Mouse (Mus musculus): Measurements from ENCODE around the gene Tlk1.

Tlk1 gene

GRCm38 (mm10) chr2:70825371-70826051, at the start of gene Tlk1:
Gene Tlk1 (minus strand): TSS chr2:70825728.
- peak; percentile 79 to 92 for DNase-seq

- no peak for DNase-seq
These were observed 49.6 kb upstream of the Tlk1 start for GRCm38 (mm10) chr2:70875129-70875528.

GRCm38 (mm10) chr2:70873168-70873567, 47.6 kb upstream of the Tlk1 start:
- no peak for DNase-seq

DNA sequence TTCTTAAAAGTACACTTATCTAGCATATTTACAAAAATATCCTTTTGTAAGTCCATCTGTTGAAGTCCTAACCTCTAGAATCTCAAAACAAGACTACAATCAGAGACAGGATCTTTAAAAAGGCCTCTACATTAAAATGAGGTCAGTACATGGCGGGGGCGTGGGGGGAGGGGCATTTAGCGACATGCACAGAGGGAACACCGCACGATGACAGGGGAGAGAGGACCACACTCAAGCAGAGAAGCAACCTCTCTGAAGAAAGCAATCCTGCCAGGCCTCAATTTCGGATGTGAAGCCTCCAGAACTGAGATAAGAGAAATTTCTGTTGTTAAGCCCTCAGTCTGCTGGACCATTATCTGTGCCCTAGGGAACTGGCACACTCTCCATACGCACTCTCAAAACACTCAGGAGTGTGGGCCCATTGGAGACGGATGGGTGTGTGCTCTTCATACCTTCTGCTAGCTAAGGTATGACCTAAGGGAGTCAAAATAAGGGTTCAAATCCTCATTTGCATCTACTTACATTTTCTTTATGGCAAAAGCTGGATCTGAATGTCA, 46.0 kb upstream of the Tlk1 start:
- DNase-seq: no peak

DNA sequence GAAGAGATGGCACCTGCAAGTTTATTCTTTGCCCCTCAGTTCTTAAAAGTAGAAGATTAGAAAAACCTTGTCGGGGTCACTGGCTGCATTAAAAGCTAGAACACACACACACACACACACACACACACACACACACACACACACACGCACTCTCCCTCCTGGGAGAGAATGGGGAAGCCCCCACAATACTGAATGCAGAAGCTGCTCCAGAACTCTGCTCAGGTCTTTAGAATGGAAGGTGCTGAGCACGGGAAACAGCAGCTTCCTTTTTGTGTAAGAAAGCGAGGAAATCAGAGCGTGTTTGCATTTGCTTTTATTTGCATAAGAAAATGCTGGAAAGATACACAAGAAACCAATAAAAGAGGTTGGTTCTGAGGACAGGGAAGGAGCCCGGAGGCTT, 45.3 kb upstream of the Tlk1 start:
- no peak for DNase-seq

DNA sequence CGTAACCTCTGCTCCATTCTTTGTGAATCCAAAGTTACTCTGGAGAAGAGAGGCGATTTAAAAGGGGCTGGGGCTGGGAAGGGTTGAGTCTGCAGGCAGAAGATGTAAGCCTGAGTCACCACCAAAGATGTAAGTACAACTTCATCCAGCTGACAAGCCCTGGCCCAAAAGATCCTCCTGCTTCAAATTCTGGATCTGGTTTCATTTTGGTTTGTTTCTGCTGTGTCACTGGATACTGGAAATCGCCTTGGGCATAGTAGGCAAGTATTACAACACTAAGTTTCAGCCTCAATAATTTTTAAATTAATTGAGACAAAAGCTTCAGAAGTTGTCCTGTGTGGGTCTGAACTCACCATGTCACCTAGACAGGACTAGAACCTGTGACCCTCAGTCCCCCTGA, 43.6 kb upstream of the Tlk1 start:
- DNase-seq: no peak

GRCm38 (mm10) chr2:70867231-70867630, 41.7 kb upstream of the Tlk1 start:
- DNase-seq: no peak

DNA sequence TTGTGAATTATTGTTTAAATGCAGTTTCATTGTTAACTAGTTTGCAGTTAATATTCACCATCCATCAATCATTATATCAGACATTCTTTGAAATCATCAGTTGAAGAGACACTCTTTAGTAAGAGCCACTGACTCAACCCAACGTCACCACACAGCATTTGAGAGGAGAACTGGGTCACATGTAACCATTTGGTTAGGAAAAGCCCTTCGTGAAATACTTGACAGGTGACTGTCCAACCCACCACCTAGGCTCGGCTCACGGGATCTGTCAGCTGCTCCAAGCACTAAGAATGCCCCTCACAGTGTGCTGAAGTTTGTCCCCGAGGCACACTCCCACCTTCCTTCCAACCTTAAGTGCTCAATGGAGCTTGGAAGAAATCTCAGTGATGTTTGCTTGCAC, 37.4 kb upstream of the Tlk1 start:
- DNase-seq: no peak

DNA sequence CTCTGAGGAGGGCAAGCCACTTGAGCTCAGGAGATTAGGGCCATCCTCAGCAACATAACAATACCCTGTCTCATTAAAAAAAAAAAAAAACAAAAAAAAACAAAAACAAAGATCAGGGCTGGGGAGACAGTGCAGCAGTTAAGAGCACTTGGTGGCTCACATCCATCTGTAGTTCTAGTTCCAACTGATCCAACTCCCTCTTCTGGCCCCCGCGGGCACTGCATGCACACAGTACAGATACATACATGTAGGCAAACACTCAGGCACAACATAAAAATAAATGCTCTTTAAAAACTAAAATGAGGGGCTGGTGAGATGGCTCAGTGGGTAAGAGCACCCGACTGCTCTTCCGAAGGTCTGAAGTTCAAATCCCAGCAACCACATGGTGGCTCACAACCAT, 34.2 kb upstream of the Tlk1 start:
- no peak for DNase-seq

DNA sequence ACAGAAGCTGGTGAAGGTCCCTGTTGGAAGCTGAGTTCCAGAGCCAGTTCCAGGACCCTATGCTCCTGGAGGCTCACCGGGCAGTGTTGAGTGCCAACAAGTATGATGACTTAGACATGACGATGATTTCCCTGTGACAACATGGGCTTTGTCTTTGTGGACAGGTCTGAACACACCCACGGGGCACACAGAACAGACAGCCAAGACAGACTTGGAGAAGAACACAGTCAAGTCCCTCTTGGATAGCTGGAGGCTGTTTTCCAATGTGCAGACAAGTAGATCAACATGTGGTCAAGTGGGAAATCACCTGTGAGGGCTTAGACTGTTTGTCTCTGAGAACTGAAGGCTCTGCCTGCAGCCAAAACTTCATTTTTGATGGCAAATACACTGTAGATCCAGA, 31.4 kb upstream of the Tlk1 start:
- DNase-seq: no peak

GRCm38 (mm10) chr2:70854231-70854888, 28.8 kb upstream of the Tlk1 start:
- DNase-seq: no peak

DNA sequence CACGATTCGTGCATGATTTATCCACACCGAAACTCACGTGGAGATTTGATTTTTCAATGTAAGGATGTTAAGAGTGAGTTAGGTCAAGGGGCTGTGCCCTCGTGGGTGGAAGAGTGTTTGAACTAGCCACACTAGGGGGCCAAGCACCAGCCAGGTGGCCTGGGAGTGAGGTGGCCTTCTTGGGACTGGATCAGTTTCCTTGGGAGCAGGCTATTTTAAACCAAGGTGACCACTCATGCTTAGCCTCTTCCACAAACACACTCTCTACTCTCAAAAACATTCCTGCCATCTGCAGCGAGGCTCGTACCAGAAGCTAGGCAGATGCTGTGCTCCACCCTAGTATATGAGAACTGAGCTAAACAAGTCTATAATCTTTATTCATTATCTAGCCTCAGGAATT, 27.8 kb upstream of the Tlk1 start:
- DNase-seq: no peak

DNA sequence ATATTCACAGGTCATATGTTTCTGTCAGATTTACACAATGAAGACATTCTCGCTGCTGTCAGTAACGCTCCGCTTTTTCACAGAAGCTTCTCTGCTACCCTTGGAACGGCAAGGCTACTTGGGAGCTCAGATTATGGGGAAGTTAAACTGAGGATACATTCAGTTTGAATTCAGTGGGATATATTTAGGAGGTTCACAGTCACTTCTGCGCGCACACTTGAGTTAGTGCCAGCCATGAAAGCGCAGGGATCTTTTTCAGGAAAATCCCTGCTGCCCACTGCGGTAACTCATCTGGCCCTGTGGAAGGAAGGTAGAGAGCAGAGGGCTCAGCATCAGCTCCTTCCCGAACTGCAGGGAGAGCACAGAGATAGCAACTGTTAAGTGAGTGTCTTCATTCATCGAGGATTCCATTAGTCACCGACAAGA, 27.3 kb upstream of the Tlk1 start:
- DNase-seq: peak; percentile 8 to 11

GRCm38 (mm10) chr2:70852186-70852795, 26.8 kb upstream of the Tlk1 start:
- DNase-seq: no peak

DNA sequence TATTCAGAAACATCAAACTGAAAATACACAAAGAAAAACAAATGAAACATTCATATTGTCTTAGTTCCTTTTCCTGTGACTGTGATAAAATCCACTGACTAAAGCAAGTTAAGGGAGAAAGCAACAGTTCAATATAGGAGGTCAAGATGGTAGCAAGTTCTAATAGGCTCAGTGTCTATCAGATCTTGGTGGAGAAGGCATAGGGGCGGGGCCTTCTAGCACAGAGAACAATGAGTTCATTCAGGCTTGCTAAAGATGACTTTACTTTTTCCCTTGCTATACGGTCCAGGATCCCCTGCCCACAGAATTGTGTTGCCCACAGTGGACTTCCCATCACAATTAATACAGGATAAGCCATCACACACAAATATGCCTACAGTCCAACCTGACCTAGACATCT, 20.3 kb upstream of the Tlk1 start:
- no peak for DNase-seq

GRCm38 (mm10) chr2:70844694-70845395, 19.3 kb upstream of the Tlk1 start:
- no peak for DNase-seq

GRCm38 (mm10) chr2:70842049-70842618, 16.6 kb upstream of the Tlk1 start:
- peak in 1 of 2 experiments; percentile 9 for DNase-seq

GRCm38 (mm10) chr2:70838536-70839216, 13.1 kb upstream of the Tlk1 start:
- no peak for DNase-seq

GRCm38 (mm10) chr2:70836306-70836651, 10.8 kb upstream of the Tlk1 start:
- DNase-seq: no peak

DNA sequence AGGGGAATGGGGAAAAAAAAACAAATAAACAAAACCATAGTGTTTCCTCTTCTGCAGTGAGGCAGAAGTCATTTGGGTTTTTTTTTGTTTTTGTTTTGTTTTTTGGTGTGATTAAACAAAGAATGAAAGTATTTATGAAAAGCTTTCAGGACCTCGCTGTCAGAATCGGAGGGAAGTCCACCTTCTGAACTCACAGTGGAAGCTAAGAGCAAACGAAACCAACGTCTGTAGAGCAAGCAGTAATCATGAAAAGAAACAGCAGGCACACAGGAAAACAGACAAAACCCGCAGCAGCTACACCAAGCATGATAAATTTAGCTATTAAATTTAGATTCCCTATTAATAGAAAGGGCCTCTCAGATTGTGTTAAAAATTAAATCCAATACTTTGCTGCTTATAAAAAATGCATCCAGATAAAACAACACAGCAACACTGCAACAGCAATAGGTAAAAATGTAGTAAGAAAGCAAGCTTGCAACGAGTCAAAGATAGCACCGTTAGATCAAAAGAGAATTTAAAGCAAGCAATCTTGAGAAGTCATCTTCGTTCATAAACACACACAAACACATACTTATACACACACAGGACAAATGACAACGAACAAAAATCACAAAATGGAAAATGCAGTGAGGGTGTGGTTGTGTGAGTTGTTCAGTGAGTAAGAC, 10.2 kb upstream of the Tlk1 start:
- DNase-seq: no peak

GRCm38 (mm10) chr2:70835209-70835608, 9.7 kb upstream of the Tlk1 start:
- DNase-seq: no peak

GRCm38 (mm10) chr2:70833261-70833660, 7.7 kb upstream of the Tlk1 start:
- DNase-seq: no peak

Data from cerebellum, postnatal 25 days (tissue).